Mouse (Mus musculus) myocyte (in vitro differentiated cells): ENCODE measurements at regions not wholly inside any gene's neighbourhood (a gene's known extent, or its start where the extent isn't known, plus 50 kb on each side); places are given as distances from the start of the nearest gene placed in this dataset.

Experiments used
- POLR2A ChIP-seq: IDR thresholded peaks from one replicate; pipeline ENCODE4 v1.6.1; 2011; ENCODE audit warnings: low read depth, mild to moderate bottlenecking, control low read depth, moderate library complexity; ENCODE audit not compliant: insufficient read length
- REST ChIP-seq: IDR thresholded peaks from one replicate; pipeline ENCODE4 v1.6.1; 2011; ENCODE audit warnings: mild to moderate bottlenecking, control low read depth, moderate library complexity; ENCODE audit not compliant: insufficient read depth, insufficient read length

DNA sequence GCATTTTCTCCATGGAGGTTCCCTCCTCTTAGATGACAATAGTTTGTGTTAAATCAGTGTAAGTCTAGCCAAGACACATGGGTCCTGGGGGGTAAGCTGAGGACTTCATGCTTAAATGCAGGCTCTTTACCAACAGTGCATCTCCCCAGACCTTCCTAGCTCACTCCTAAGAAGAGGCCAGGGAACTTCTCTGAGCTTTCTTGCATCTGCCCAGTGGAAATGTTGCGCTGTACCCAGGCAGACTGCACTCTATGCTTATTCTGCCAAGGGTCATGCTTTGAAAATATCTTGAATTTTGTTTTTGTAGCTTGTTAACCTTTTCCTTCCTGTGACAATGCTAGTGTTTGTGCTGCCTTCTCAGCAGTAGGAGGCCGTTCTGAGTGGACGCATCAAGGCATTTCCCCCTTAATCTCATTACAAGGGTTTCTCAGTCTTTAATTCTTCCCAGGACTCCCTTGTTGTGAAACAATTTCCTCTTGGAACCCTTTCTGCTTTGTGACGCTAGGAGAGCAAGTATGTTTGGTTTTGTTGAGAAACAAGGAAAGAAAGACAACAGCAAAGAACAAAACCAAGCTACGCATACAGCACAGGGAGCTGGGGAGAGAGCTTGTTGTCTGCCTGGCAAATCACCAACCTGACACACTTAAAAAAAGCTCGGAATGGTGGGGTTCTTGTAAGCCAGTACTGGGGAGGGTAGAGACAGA is 88.3 kb upstream of the Irf2bp2 start:
- no peak for TF ChIP-seq REST
- no peak for TF ChIP-seq POLR2A
